Mouse (Mus musculus) naive thymus-derived CD4-positive, alpha-beta T cell, adult 5 months (primary cell): Measurements from ENCODE around the gene Slc18a2. TPM values are rescaled to one million over a fixed set of nuclear protein-coding genes. Genes with fewer than 3 reads are reported as not detected.

Experiments
- polyA plus RNA-seq: library from polyadenylated mRNA; unstranded; fragments of 100-300 nt; shearing (Covaris generic); gene quantifications from one replicate; pipeline ENCODE4 v1.2.1, GENCODE M21; 2017

Gene Slc18a2
- 4.0 TPM for polyA plus RNA-seq

GRCm38 (mm10) chr19:59260718-59261442 is at the start of gene Slc18a2:
Slc18a2 (plus strand) TSS chr19:59260896.

GRCm38 (mm10) chr19:59218991-59219390 is 41.7 kb upstream of the Slc18a2 start, which contains the start of gene Kcnk18:
Kcnk18 (plus strand) TSS chr19:59219214.

GRCm38 (mm10) chr19:59321990-59322389 is 61.3 kb downstream of the Slc18a2 start, which contains the start of gene Rps12-ps3:
Rps12-ps3 (plus strand) TSS chr19:59322290.

Other genes with a start within 250 kb of the Slc18a2 start
- not detected for gene Shtn1, start 184.8 kb upstream of the Slc18a2 start, polyA plus RNA-seq
- gene Vax1, start 90.8 kb upstream of the Slc18a2 start, polyA plus RNA-seq, result not detected
- not detected for gene Kcnk18, start 41.7 kb upstream of the Slc18a2 start, polyA plus RNA-seq
- gene Rps12-ps3, start 61.4 kb downstream of the Slc18a2 start, polyA plus RNA-seq, result 138 TPM
- gene Pdzd8, start 84.9 kb downstream of the Slc18a2 start, polyA plus RNA-seq, result 33.2 TPM
- not detected for gene Emx2, start 197.5 kb downstream of the Slc18a2 start, polyA plus RNA-seq